Mouse (Mus musculus) ES-E14 (cell line): ENCODE measurements at regions not wholly inside any gene's neighbourhood (a gene's known extent, or its start where the extent isn't known, plus 50 kb on each side); places are given as distances from the start of the nearest gene placed in this dataset.

Experiments
- DNase-seq: peaks from one replicate; pipeline ENCODE4 v3.0.0-alpha.2; 2013; ENCODE audit warnings: low read depth, low spot score
- H3K27ac ChIP-seq: 2 replicates; pipeline ENCODE4 v1.5.1; 2012; ENCODE audit warnings: low read depth, mild to moderate bottlenecking, low read length, moderate library complexity, mixed read lengths; ENCODE audit not compliant: poor library complexity, insufficient read depth, severe bottlenecking
- H3K36me3 ChIP-seq: 2 replicates; pipeline ENCODE4 v1.6.1; 2012; ENCODE audit warnings: mild to moderate bottlenecking, low read length, moderate library complexity, mixed read lengths; ENCODE audit not compliant: control insufficient read depth, poor library complexity, insufficient read depth, severe bottlenecking
- H3K4me1 ChIP-seq, 2 experiments: fragments of 150-350 bp in 1 of 2; sonication (generic) in 1 of 2; 2 replicates each; pipeline ENCODE4 v1.6.1; 2012; ENCODE audit warnings: low read length in 2 of 2, mild to moderate bottlenecking in 1 of 2, mixed read lengths in 1 of 2; ENCODE audit not compliant: control insufficient read depth in 2 of 2, insufficient read depth in 2 of 2, poor library complexity in 1 of 2
- H3K4me3 ChIP-seq, 2 experiments: fragments of 150-350 bp in 1 of 2; sonication (generic) in 1 of 2; 2 replicates each; pipeline ENCODE4 v1.5.1; 2012; ENCODE audit warnings: low read length in 2 of 2, low read depth in 1 of 2, mild to moderate bottlenecking in 1 of 2, mixed read lengths in 1 of 2; ENCODE audit not compliant: insufficient read depth in 1 of 2, poor library complexity in 1 of 2, severe bottlenecking in 1 of 2
- H3K9ac ChIP-seq: 2 replicates; pipeline ENCODE4 v1.6.1; 2012; ENCODE audit warnings: low read depth, mild to moderate bottlenecking, low read length, mixed read lengths; ENCODE audit not compliant: poor library complexity, insufficient read depth, severe bottlenecking
- H3K9me3 ChIP-seq: fragments of 150-350 bp; sonication (generic); 2 replicates; pipeline ENCODE4 v1.6.1; 2012; ENCODE audit warnings: low read depth, mild to moderate bottlenecking, low read length; ENCODE audit not compliant: control insufficient read depth, insufficient read depth
- CHD2 ChIP-seq: IDR thresholded peaks from 2 replicates; pipeline ENCODE4 v1.6.1; 2014; ENCODE audit warnings: mild to moderate bottlenecking, low read depth, low read length, inconsistent platforms
- HCFC1 ChIP-seq: IDR thresholded peaks from 2 replicates; pipeline ENCODE4 v1.6.1; 2012; ENCODE audit warnings: low read length, inconsistent platforms, borderline replicate concordance; ENCODE audit not compliant: insufficient read depth
- MAFK ChIP-seq: IDR thresholded peaks from 2 replicates; pipeline ENCODE4 v1.6.1; 2014; ENCODE audit warnings: mild to moderate bottlenecking, low read depth, low read length, inconsistent platforms; ENCODE audit not compliant: insufficient read depth
- ZC3H11A ChIP-seq: IDR thresholded peaks from 2 replicates; pipeline ENCODE4 v1.6.1; 2012; ENCODE audit warnings: low read depth, mild to moderate bottlenecking, inconsistent platforms, low read length, borderline replicate concordance
- ZNF384 ChIP-seq: IDR thresholded peaks from 2 replicates; pipeline ENCODE4 v1.6.1; 2012; ENCODE audit warnings: low read depth, low read length, inconsistent platforms
- in situ Hi-C, 2 experiments: fragments of 600-800 bp; cut with MboI; formaldehyde crosslinking; loops; one replicate each; pipeline ENCODE4 v1.15.1; 2025; ENCODE audit warnings: low sequenced_read_pairs in 2 of 2, inconsistent platforms in 1 of 2; ENCODE audit not compliant: unreplicated experiment in 2 of 2

GRCm38 (mm10) chr13:48083807-48084206 lies 177.2 kb upstream of the Id4 start:
- Histone ChIP-seq H3K27ac (no peak overlapping the region), H3K9me3 (no peaks in the 10 kb centered on the region), H3K4me3 (no peak overlapping the region), H3K9ac (no peak overlapping the region), H3K4me1 (no peaks in the 10 kb centered on the region), H3K36me3 (no peaks in the 10 kb centered on the region)
- TF ChIP-seq ZNF384 (no peak), CHD2 (no peak), MAFK (no peak), ZC3H11A (no peak), HCFC1 (no peak)
- no peak for DNase-seq
- in situ Hi-C loops = no loop called here

GRCm38 (mm10) chr13:48094275-48095035 lies 166.6 kb upstream of the Id4 start:
- DNase-seq = no peak
- TF ChIP-seq MAFK = no peak
- TF ChIP-seq ZNF384 = no peak
- TF ChIP-seq HCFC1 = no peak
- TF ChIP-seq ZC3H11A = no peak
- TF ChIP-seq CHD2 = no peak
- H3K4me3 ChIP-seq = no peak overlapping the region
- in situ Hi-C loops = no loop called here
- H3K36me3 ChIP-seq = no peaks in the 10 kb centered on the region
- H3K4me1 ChIP-seq = no peaks in the 10 kb centered on the region; a peak in 2 of 4 replicates
- no peak overlapping the region for H3K9ac ChIP-seq
- no peaks in the 10 kb centered on the region for H3K9me3 ChIP-seq
- H3K27ac ChIP-seq = no peak overlapping the region

- no peak for DNase-seq
- Histone ChIP-seq H3K9me3 (no peaks in the 10 kb centered on the region), H3K27ac (no peak overlapping the region), H3K4me1 (no peaks in the 10 kb centered on the region; a peak in 2 of 4 replicates), H3K9ac (no peak overlapping the region), H3K4me3 (no peak overlapping the region), H3K36me3 (no peaks in the 10 kb centered on the region)
- in situ Hi-C loops = no loop called here
- TF ChIP-seq CHD2 = no peak
- TF ChIP-seq MAFK = no peak
- no peak for TF ChIP-seq ZC3H11A
- no peak for TF ChIP-seq ZNF384
- TF ChIP-seq HCFC1 = no peak
These were observed 158.9 kb upstream of the Id4 start for GRCm38 (mm10) chr13:48102156-48102555.

GRCm38 (mm10) chr13:48102576-48102975 lies 158.5 kb upstream of the Id4 start:
- H3K9me3 ChIP-seq = no peaks in the 10 kb centered on the region
- H3K4me1 ChIP-seq = no peaks in the 10 kb centered on the region; a peak in 2 of 4 replicates
- H3K36me3 ChIP-seq = no peaks in the 10 kb centered on the region
- H3K27ac ChIP-seq = no peak overlapping the region
- in situ Hi-C loops = no loop called here
- DNase-seq = no peak
- TF ChIP-seq MAFK (no peak), HCFC1 (no peak), ZC3H11A (no peak), ZNF384 (no peak), CHD2 (no peak)
- no peak overlapping the region for H3K9ac ChIP-seq
- no peak overlapping the region for H3K4me3 ChIP-seq

- TF ChIP-seq ZNF384 (no peak), ZC3H11A (no peak), MAFK (no peak), CHD2 (no peak), HCFC1 (no peak)
- Histone ChIP-seq H3K4me1 (no peaks in the 10 kb centered on the region), H3K36me3 (no peaks in the 10 kb centered on the region), H3K9ac (no peak overlapping the region), H3K9me3 (no peaks in the 10 kb centered on the region), H3K27ac (no peak overlapping the region), H3K4me3 (no peak overlapping the region)
- DNase-seq = no peak
- in situ Hi-C loops = no loop called here
These were observed 156.3 kb upstream of the Id4 start for GRCm38 (mm10) chr13:48104766-48105165.
